Mouse (Mus musculus) small intestine, adult 2 months (tissue): ENCODE measurements around the gene Defb45. TPM values are rescaled to one million over a fixed set of nuclear protein-coding genes. Genes with fewer than 3 reads are reported as not detected.

ENCODE experiments used
- H3K27ac ChIP-seq: fragments of 200-500 bp; 2 replicates; pipeline ENCODE4 v1.5.1; 2012; ENCODE audit warnings: low read depth, low read length, control low read depth, inconsistent platforms; ENCODE audit not compliant: insufficient read depth
- H3K27me3 ChIP-seq: fragments of 200-500 bp; 2 replicates; pipeline ENCODE4 v1.6.1; 2012; ENCODE audit warnings: mild to moderate bottlenecking, moderate library complexity, low read length, inconsistent platforms; ENCODE audit not compliant: control insufficient read depth, insufficient read depth
- H3K36me3 ChIP-seq: fragments of 200-500 bp; 2 replicates; pipeline ENCODE4 v1.6.1; 2012; ENCODE audit warnings: mild to moderate bottlenecking, low read length, control low read depth, inconsistent platforms; ENCODE audit not compliant: control insufficient read depth, insufficient read depth
- H3K4me1 ChIP-seq: fragments of 200-500 bp; 2 replicates; pipeline ENCODE4 v1.6.1; 2012; ENCODE audit warnings: low read length, inconsistent platforms, mixed read lengths; ENCODE audit not compliant: control insufficient read depth, insufficient read depth, insufficient read length
- H3K4me3 ChIP-seq: fragments of 200-500 bp; 2 replicates; pipeline ENCODE4 v1.5.1; 2012; ENCODE audit warnings: low read depth, mild to moderate bottlenecking, control low read depth, inconsistent platforms, low read length, moderate library complexity
- CTCF ChIP-seq: fragments of 200-500 bp; IDR thresholded peaks from 2 replicates; pipeline ENCODE4 v1.5.1; 2012; ENCODE audit warnings: low read depth, mild to moderate bottlenecking, control low read depth, inconsistent platforms, low read length, moderate library complexity, mixed read lengths; ENCODE audit not compliant: insufficient replicate concordance, insufficient read length; ENCODE audit errors: extremely low read depth
- POLR2A ChIP-seq: fragments of 200-500 bp; IDR thresholded peaks from 2 replicates; pipeline ENCODE4 v1.6.1; 2012; ENCODE audit warnings: low read depth, mild to moderate bottlenecking, control low read depth, inconsistent platforms, low read length, moderate library complexity
- WGBS: fragments of 180-500 bp; shearing (Covaris S2); methylation state at CpG from one replicate; pipeline ENCODE4 v1.1.7; 2018; 5-methylcytosine and 5-hydroxymethylcytosine counted together
- polyA plus RNA-seq: library from polyadenylated mRNA; depleted of rRNA; stranded (reverse); fragments of >200 nt; gene quantifications from 2 replicates; pipeline ENCODE4 v1.2.3, GENCODE M21; 2012

Gene Defb45
- polyA plus RNA-seq, 1 experiment: not detected

DNA sequence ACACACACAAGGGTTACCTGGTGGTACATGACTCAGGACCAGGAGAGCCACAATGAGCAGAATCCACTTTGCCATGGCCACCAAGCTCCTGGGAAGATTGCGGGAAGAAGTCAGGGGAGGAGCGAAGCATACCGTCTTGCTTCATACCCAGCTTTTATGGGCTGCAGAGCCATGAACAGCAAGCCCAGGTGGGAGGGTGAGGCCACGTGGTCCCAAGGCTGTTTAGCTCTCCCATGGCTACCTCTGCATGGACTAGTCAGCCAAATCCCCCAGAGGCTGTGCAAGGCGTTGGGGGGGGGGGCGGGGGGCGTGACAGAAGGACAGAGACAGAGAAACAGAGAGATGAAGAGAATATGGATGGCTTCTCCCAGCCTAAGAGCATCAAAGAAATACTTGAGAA, 23.8 kb upstream of the Defb45 start, which contains the start of gene Defb25:
TSS of gene Defb25 (minus strand) at position 101 of the 400 bp plus-strand sequence.
- Histone ChIP-seq H3K27ac (no peak within 1 kb of the TSS), H3K36me3 (no peaks in the 10 kb centered on the region), H3K27me3 (peaks cover 17% of the 10 kb centered on the region), H3K4me3 (no peak within 1 kb of the TSS), H3K4me1 (no peaks in the 10 kb centered on the region; the same call in 1 of the 2 replicates)
- WGBS: 73% methylated on average over 7 of the region's 7 CpGs
- no peak for TF ChIP-seq POLR2A
- no peak for TF ChIP-seq CTCF

GRCm38 (mm10) chr2:152622151-152622550, 23.0 kb upstream of the Defb45 start:
- WGBS: 81% methylated on average over 13 of the region's 13 CpGs
- no peak overlapping the region for H3K27ac ChIP-seq
- TF ChIP-seq POLR2A (no peak), CTCF (no peak)

GRCm38 (mm10) chr2:152620367-152621134, 21.4 kb upstream of the Defb45 start:
- TF ChIP-seq CTCF (no peak), POLR2A (no peak)
- Histone ChIP-seq H3K36me3 (no peaks in the 10 kb centered on the region), H3K4me3 (no peak overlapping the region), H3K27me3 (no peaks in the 10 kb centered on the region), H3K4me1 (no peaks in the 10 kb centered on the region), H3K27ac (no peak overlapping the region)
- 40% methylated on average over 9 of the region's 9 CpGs for WGBS

More at GRCm38 (mm10) chr2:152622151-152622550, 23.0 kb upstream of the Defb45 start:
- Histone ChIP-seq H3K4me3 (no peak overlapping the region), H3K4me1 (no peaks in the 10 kb centered on the region; the same call in 1 of the 2 replicates), H3K27me3 (peaks cover 9% of the 10 kb centered on the region), H3K36me3 (no peaks in the 10 kb centered on the region)

- H3K27ac ChIP-seq: no peak overlapping the region
- TF ChIP-seq CTCF (no peak), POLR2A (no peak)
- no peaks in the 10 kb centered on the region for H3K36me3 ChIP-seq
- 61% methylated on average over 5 of the region's 5 CpGs for WGBS
- H3K4me1 ChIP-seq: no peaks in the 10 kb centered on the region
- H3K4me3 ChIP-seq: no peak overlapping the region
- no peaks in the 10 kb centered on the region for H3K27me3 ChIP-seq
Observed at GRCm38 (mm10) chr2:152617374-152617773, 18.2 kb upstream of the Defb45 start.

GRCm38 (mm10) chr2:152616470-152616869, 17.3 kb upstream of the Defb45 start:
- 67% methylated on average over 6 of the region's 6 CpGs for WGBS
- H3K36me3 ChIP-seq: no peaks in the 10 kb centered on the region
- H3K27ac ChIP-seq: no peak overlapping the region
- no peak overlapping the region for H3K4me3 ChIP-seq
- no peaks in the 10 kb centered on the region for H3K27me3 ChIP-seq
- TF ChIP-seq CTCF: no peak
- TF ChIP-seq POLR2A: no peak
- no peaks in the 10 kb centered on the region for H3K4me1 ChIP-seq

DNA sequence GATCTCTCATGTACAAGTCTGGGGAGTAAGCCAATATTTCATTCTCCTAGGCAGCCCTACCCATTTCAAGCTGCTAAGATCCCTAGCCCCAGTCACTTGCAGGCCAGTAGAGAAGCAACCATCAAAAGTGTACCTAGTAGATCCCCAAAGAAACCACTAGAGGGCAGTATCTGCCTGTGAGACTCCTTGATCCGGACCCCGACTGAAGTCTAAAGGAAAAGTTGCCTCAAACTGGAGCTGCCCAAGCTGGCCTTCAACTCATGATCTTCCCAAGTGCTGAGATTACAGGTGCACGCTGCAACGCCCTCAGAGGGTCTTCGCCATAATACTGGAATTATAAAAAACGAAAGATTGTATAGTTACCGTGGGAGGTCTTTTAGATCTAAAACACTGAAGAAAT, 16.4 kb upstream of the Defb45 start:
- 16% methylated on average over 7 of the region's 7 CpGs for WGBS
- TF ChIP-seq CTCF (peak; percentile 74; the same call in 1 of the 2 replicates), POLR2A (no peak)
- Histone ChIP-seq H3K36me3 (no peaks in the 10 kb centered on the region), H3K27me3 (no peaks in the 10 kb centered on the region), H3K27ac (no peak overlapping the region), H3K4me3 (no peak overlapping the region), H3K4me1 (no peaks in the 10 kb centered on the region)

DNA sequence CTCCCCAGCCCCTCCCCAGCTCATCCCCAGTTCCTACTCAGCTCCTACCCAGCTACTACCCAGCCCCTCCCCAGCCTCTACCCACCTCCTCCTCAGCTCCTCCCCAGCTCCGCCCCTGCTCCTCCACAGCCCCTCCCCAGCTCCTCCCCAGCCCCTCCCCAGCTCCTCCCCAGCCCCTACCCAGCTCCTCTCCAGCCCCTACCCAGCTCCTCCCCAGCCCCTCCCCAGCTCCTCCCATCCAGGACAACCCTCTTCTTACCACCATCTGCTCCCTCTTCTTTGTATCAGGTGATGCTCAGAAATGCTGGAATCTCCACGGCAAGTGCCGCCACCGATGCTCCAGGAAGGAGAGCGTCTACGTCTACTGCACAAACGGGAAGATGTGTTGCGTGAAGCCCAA, 13.0 kb upstream of the Defb45 start:
- Histone ChIP-seq H3K36me3 (no peaks in the 10 kb centered on the region), H3K4me3 (no peak overlapping the region), H3K27ac (no peak overlapping the region), H3K4me1 (no peaks in the 10 kb centered on the region), H3K27me3 (no peaks in the 10 kb centered on the region)
- TF ChIP-seq POLR2A (no peak), CTCF (no peak)
- 56% methylated on average over 7 of the region's 8 CpGs for WGBS

GRCm38 (mm10) chr2:152608719-152609118, 9.5 kb upstream of the Defb45 start:
- Histone ChIP-seq H3K27ac (no peak overlapping the region), H3K36me3 (no peaks in the 10 kb centered on the region), H3K4me1 (no peaks in the 10 kb centered on the region), H3K4me3 (no peak overlapping the region), H3K27me3 (no peaks in the 10 kb centered on the region)
- WGBS: 93% methylated on average over 1 of the region's 1 CpGs
- TF ChIP-seq CTCF: no peak
- TF ChIP-seq POLR2A: no peak
